In genomic region chr5:31094100-31094798, GRCm38 (mm10) we compare ENCODE assay signal across 8 mouse cellular contexts. TPM values are rescaled to one million over a fixed set of nuclear protein-coding genes. Genes with fewer than 3 reads are reported as not detected.
DNase-seq lines count a peak whose midpoint lies in the region; ATAC-seq and TF ChIP-seq lines count a peak whose summit lies in the region.

No protein-coding gene starts in this region.

- no peak overlapping the region for H3K27ac ChIP-seq in forebrain, postnatal 0 days (ENCODE audit: low read depth, low read length)
- no peak overlapping the region for H3K27ac ChIP-seq in liver, postnatal 0 days (ENCODE audit: low read depth)

- no peak for TF ChIP-seq CTCF in forebrain, postnatal 0 days (IDR thresholded peaks at IDR 0.05; ENCODE audit: low read depth)
- no peak for TF ChIP-seq CTCF in liver, postnatal 0 days (IDR thresholded peaks at IDR 0.05; ENCODE audit: low read depth)

- H3K4me1 ChIP-seq in forebrain, postnatal 0 days (ENCODE audit: insufficient read depth): peaks cover 13% of the 10 kb centered on the region; the same call in 1 of the 2 replicates
- H3K4me1 ChIP-seq in liver, postnatal 0 days (ENCODE audit: insufficient read depth): peaks cover 15% of the 10 kb centered on the region

- TF ChIP-seq EP300 in liver, postnatal 0 days (IDR thresholded peaks at IDR 0.05; ENCODE audit: low read depth): no peak

- no peaks in the 10 kb centered on the region for H3K9me3 ChIP-seq in forebrain, postnatal 0 days (ENCODE audit: low read length)
- H3K9me3 ChIP-seq in liver, postnatal 0 days (ENCODE audit: low read length): no peaks in the 10 kb centered on the region

- no peaks in the 10 kb centered on the region for H3K36me3 ChIP-seq in forebrain, postnatal 0 days (ENCODE audit: insufficient read depth)
- no peaks in the 10 kb centered on the region for H3K36me3 ChIP-seq in liver, postnatal 0 days (replicated peaks; ENCODE audit: insufficient read depth, low read length)

- intact Hi-C loops in heart, postnatal 10 days (cut with DNase I): no loop called here

- peak overlapping the region; percentile 55 for H3K4me2 ChIP-seq in forebrain, postnatal 0 days (ENCODE audit: low read depth)
- H3K4me2 ChIP-seq in liver, postnatal 0 days (ENCODE audit: low read depth, low read length): peak overlapping the region; percentile 71

- H3K4me3 ChIP-seq in forebrain, postnatal 0 days (ENCODE audit: low read depth, low read length): peak overlapping the region; percentile 13; the same call in 1 of the 2 replicates
- peak overlapping the region; percentile 27 for H3K4me3 ChIP-seq in liver, postnatal 0 days (ENCODE audit: low read depth, low read length)

- no peak overlapping the region for H3K9ac ChIP-seq in forebrain, postnatal 0 days
- H3K9ac ChIP-seq in liver, postnatal 0 days (replicated peaks): no peak overlapping the region

- peak; percentile 39 for ATAC-seq in CD4-positive, CD25-positive, alpha-beta regulatory T cell, adult 4 months
- no peak for ATAC-seq in forebrain, postnatal 0 days
- ATAC-seq in liver, postnatal 0 days: no peak

- H3K27me3 ChIP-seq in forebrain, postnatal 0 days (ENCODE audit: insufficient read depth, low read length): peaks cover 66% of the 10 kb centered on the region
- H3K27me3 ChIP-seq in liver, postnatal 0 days (ENCODE audit: insufficient read depth, low read length): peaks cover 76% of the 10 kb centered on the region

- DNase-seq in heart, adult 11 months: peak; percentile 88
- no peak for DNase-seq in heart, postnatal 10 days
- DNase-seq in forebrain, postnatal 0 days: no peak
- DNase-seq in liver, postnatal 0 days: no peak
- DNase-seq in thymus, postnatal 36 days: peak; percentile 28 to 56
- DNase-seq in spleen, postnatal 10 days (ENCODE audit: low spot score in 2 of 2): no peak
- no peak for DNase-seq in cerebellum, adult 8-10 months

- 2% methylated on average over 29 of the region's 29 CpGs for WGBS in forebrain, postnatal 0 days
- 3% methylated on average over 29 of the region's 29 CpGs for WGBS in liver, postnatal 0 days (ENCODE audit: insufficient replicate concordance)

RNA-seq across cellular contexts. Expression of gene Dnajc5g, which starts 11.8 kb away (rescaled TPM):
- total RNA-seq in heart, postnatal 10 days (2021): not detected
- polyA plus RNA-seq in CD4-positive, CD25-positive, alpha-beta regulatory T cell, adult 4 months (2017; shearing (Covaris generic)): not detected
- total RNA-seq in forebrain, postnatal 0 days (2014; rRNA removed): not detected in 2 replicates
- not detected in 2 replicates for polyA plus RNA-seq in forebrain, postnatal 0 days (2015; fragmentation: Nextera tagmentation; extraction: Ambion mirVana)
- polyA plus RNA-seq in liver, postnatal 0 days (2015; fragmentation: Nextera tagmentation; extraction: Ambion mirVana): not detected in 2 replicates

RNA-seq across cellular contexts. Expression of gene Slc30a3, which starts 13.8 kb away (rescaled TPM):
- under 1 TPM in 1 of 2 experiments, not detected in 1; 0.25 TPM for total RNA-seq in heart, postnatal 10 days (2021)
- polyA plus RNA-seq in CD4-positive, CD25-positive, alpha-beta regulatory T cell, adult 4 months (2017; shearing (Covaris generic)): not detected
- 2.5 and 2.8 TPM in 2 replicates for total RNA-seq in forebrain, postnatal 0 days (2014; rRNA removed)
- polyA plus RNA-seq in forebrain, postnatal 0 days (2015; fragmentation: Nextera tagmentation; extraction: Ambion mirVana): 3.5 and 4.5 TPM in 2 replicates
- 0.24 and 0.72 TPM in 2 replicates for polyA plus RNA-seq in liver, postnatal 0 days (2015; fragmentation: Nextera tagmentation; extraction: Ambion mirVana)

RNA-seq across cellular contexts. Expression of gene Trim54, which starts 22.3 kb away (rescaled TPM):
- total RNA-seq in heart, postnatal 10 days (2021): 10 to 100 TPM; 67.3 to 78.0 TPM
- polyA plus RNA-seq in CD4-positive, CD25-positive, alpha-beta regulatory T cell, adult 4 months (2017; shearing (Covaris generic)): not detected
- total RNA-seq in forebrain, postnatal 0 days (2014; rRNA removed): not detected in 2 replicates
- not detected in 2 replicates for polyA plus RNA-seq in forebrain, postnatal 0 days (2015; fragmentation: Nextera tagmentation; extraction: Ambion mirVana)
- polyA plus RNA-seq in liver, postnatal 0 days (2015; fragmentation: Nextera tagmentation; extraction: Ambion mirVana): 0.12 and 0.86 TPM in 2 replicates

RNA-seq across cellular contexts. Expression of gene Cad, which starts 39.7 kb away (rescaled TPM):
- total RNA-seq in heart, postnatal 10 days (2021): 10 to 100 TPM; 19.1 to 21.7 TPM
- 10 to 100 TPM in 1 of 2 experiments, 1 to 10 TPM in 1; 7.7 to 14.0 TPM for polyA plus RNA-seq in CD4-positive, CD25-positive, alpha-beta regulatory T cell, adult 4 months (2017; shearing (Covaris generic))
- 28.7 and 31.1 TPM in 2 replicates for total RNA-seq in forebrain, postnatal 0 days (2014; rRNA removed)
- polyA plus RNA-seq in forebrain, postnatal 0 days (2015; fragmentation: Nextera tagmentation; extraction: Ambion mirVana): 5.2 and 6.4 TPM in 2 replicates
- 3.1 and 4.2 TPM in 2 replicates for polyA plus RNA-seq in liver, postnatal 0 days (2015; fragmentation: Nextera tagmentation; extraction: Ambion mirVana)

RNA-seq across cellular contexts. Expression of gene Ucn, which starts 44.4 kb away (rescaled TPM):
- total RNA-seq in heart, postnatal 10 days (2021): not detected
- polyA plus RNA-seq in CD4-positive, CD25-positive, alpha-beta regulatory T cell, adult 4 months (2017; shearing (Covaris generic)): not detected
- total RNA-seq in forebrain, postnatal 0 days (2014; rRNA removed): not detected in 2 replicates
- polyA plus RNA-seq in forebrain, postnatal 0 days (2015; fragmentation: Nextera tagmentation; extraction: Ambion mirVana): not detected in 2 replicates
- polyA plus RNA-seq in liver, postnatal 0 days (2015; fragmentation: Nextera tagmentation; extraction: Ambion mirVana): not detected in 2 replicates

Comparison
In these comparisons a context has a peak if more than half of its experiments do, and no peak if none do; other contexts are left out.
1. DNase-seq: peak in heart, adult 11 months (single experiment) and thymus, postnatal 36 days (2 of 2); none in heart, postnatal 10 days (0 of 2), forebrain, postnatal 0 days (single experiment), liver, postnatal 0 days (single experiment), spleen, postnatal 10 days (0 of 2) and cerebellum, adult 8-10 months (single experiment).